Mouse (Mus musculus) CH12.LX (cell line): ENCODE results near the gene Mob4.

ENCODE experiments used
- CTCF ChIP-seq, 2 experiments: IDR thresholded peaks in 1 of 2; conservative IDR thresholded peaks in 1 of 2; 2 replicates each; pipeline ENCODE4 v1.5.1; 2011 to 2012; ENCODE audit warnings: low read depth in 2 of 2, low read length in 2 of 2, improper control_type of control experiment in 1 of 2, inconsistent platforms in 1 of 2, mild to moderate bottlenecking in 1 of 2, moderate library complexity in 1 of 2
- NRF1 ChIP-seq: IDR thresholded peaks from 2 replicates; pipeline ENCODE4 v1.6.1; 2014; ENCODE audit warnings: low read depth, mild to moderate bottlenecking, inconsistent platforms, low read length, improper control_type of control experiment, moderate library complexity
- RCOR1 ChIP-seq: conservative IDR thresholded peaks from 2 replicates; pipeline ENCODE4 v1.6.1; 2012; ENCODE audit warnings: low read depth, mild to moderate bottlenecking, inconsistent platforms, low read length, improper control_type of control experiment
- TCF12 ChIP-seq: IDR thresholded peaks from 2 replicates; pipeline ENCODE4 v1.6.1; 2014; ENCODE audit warnings: low read depth, mild to moderate bottlenecking, inconsistent platforms, low read length, improper control_type of control experiment

- TF ChIP-seq TCF12 (no peak), CTCF (conservative IDR thresholded peaks at IDR 0.05 in 1 of 2, IDR thresholded peaks at IDR 0.05 in 1 of 2; ENCODE audit: low read depth in 2 of 2, low read length in 2 of 2) (0 out of 4 replicates have a peak, but pooled peaks of 1 of the 2 experiments have one; percentile 11), RCOR1 (no peak), NRF1 (no peak)
Measured at GRCm38 (mm10) chr1:55179917-55180566, 49.0 kb downstream of the Mob4 start.
